Mouse (Mus musculus) adrenal gland, adult 8-10 months (tissue): ENCODE data around the gene Metap1d. TPM values are rescaled to one million over a fixed set of nuclear protein-coding genes. Genes with fewer than 3 reads are reported as not detected.

ENCODE experiments used
- DNase-seq: peaks from one replicate; pipeline ENCODE4 v3.0.0; 2022
- total RNA-seq, 4 experiments: library from RNA; stranded (reverse); gene quantifications; 2 replicates each; pipeline ENCODE4 v1.2.4; 2022

The Metap1d gene
- total RNA-seq, 4 experiments from 2014 or later, result 29.7 to 44.5 (median 37.1) TPM

GRCm38 (mm10) chr2:71545401-71545881 lies 92.4 kb downstream of the Metap1d start:
- no peak for DNase-seq

DNA sequence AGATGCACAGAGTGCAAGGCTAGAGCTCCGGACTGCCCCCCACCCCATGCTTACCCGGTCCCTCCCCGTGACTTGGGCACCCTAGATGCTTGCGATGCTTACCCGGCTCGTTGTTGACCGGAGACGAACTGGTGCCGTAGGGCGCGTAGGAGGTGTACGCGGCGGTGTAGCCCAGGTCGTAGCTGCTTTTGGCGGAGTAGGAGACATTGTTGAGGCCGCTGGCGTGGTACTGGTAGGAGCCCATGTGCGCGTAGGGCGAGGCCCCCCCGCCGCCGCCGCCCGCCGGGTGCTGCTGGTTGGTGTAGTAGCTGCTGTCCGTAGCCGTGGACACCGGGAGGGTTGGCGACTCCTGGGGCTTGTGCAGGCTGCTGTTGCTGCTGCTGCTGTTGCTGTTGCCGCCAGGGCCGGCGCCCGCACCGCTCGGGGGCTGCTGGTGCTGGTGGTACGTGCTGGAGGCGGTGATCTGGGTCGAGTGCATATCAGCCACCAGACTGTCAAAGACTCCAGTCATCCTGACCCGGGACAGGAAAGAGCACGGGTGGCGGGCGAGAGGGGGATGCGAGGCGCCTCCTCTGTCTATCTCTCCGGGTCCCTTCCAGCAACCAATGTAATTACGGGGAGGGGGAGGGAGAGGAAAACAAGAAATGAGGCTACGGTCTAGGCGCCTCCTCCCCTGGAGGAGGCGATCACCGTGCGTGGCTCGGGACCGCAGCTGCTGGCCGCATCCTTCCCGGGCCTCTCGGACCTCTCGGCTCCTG lies 93.0 kb downstream of the Metap1d start:
- DNase-seq, result no peak

GRCm38 (mm10) chr2:71546640-71547071 lies 93.6 kb downstream of the Metap1d start, which contains the start of gene Dlx2:
TSS of gene Dlx2 (minus strand) at chr2:71546754.
- DNase-seq, result no peak

DNA sequence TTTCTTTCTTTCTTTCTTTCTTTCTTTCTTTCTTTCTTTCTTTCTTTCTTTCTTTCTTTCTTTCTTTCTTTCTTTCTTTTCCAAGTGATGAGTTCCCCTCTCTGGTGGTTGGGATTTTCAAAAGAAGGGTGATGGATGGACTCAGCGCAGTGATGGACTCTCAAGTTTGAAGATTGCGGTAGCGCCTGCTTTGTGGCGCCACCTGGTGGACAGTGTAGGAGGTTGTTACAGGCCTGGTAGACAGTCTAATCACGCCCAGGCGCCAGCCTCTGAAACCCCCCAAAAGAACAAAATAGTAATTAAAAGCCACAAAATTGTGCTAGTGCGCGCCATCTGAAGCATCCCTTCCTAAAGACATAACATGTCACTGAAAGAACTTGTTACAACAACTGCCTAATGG lies 94.8 kb downstream of the Metap1d start:
- peak; percentile 32 for DNase-seq

- no peak for DNase-seq
Observed at GRCm38 (mm10) chr2:71550330-71550729, 97.3 kb downstream of the Metap1d start.

GRCm38 (mm10) chr2:71551704-71552103 lies 98.6 kb downstream of the Metap1d start:
- no peak for DNase-seq

DNA sequence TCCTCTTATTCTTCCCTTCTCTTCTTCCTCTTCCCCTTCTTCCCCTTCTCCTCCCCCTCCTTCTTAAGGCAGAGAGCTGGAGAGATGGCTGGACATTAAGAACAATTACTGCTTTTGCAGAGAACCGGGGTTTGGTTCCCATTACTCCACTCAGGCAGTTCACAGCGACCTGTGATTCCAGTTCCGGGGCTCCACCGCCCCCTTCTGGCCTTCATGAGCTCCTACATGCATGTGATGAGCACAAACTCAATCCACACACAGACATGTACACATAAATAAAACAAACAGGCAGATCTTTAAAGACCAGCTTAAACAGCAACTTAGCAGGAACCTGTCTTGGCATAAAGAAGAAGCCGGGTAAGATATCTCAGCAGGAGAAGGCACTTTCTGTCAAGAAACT lies 103.0 kb downstream of the Metap1d start:
- no peak for DNase-seq

GRCm38 (mm10) chr2:71566466-71566865 lies 113.4 kb downstream of the Metap1d start:
- no peak for DNase-seq

- DNase-seq, result no peak
Observed at GRCm38 (mm10) chr2:71573736-71574135, 120.7 kb downstream of the Metap1d start.

Other genes starting within 250 kb of the Metap1d start
- 10 to 100 TPM; 90.8 to 98.5 (median 95.7) TPM for gene Dync1i2, start 241.6 kb upstream of the Metap1d start, total RNA-seq
- 100 to 1,000 TPM in 3 of 4 experiments, 10 to 100 TPM in 1; 95.3 to 120 (median 107) TPM for gene Slc25a12, start 85.5 kb upstream of the Metap1d start, total RNA-seq
- 10 to 100 TPM; 26.5 to 31.3 (median 28.3) TPM for gene Hat1, start 64.3 kb upstream of the Metap1d start, total RNA-seq
- under 1 TPM; 0.24 to 0.61 (median 0.42) TPM for gene Dlx1, start 74.8 kb downstream of the Metap1d start, total RNA-seq
- gene Dlx2, start 93.5 kb downstream of the Metap1d start, total RNA-seq, result under 1 TPM; 0.17 to 0.38 (median 0.19) TPM